Mouse (Mus musculus): ENCODE measurements around the gene Gm28374. TPM values are rescaled to one million over a fixed set of nuclear protein-coding genes. Genes with fewer than 3 reads are reported as not detected.

Gm28374 gene
- total and polyA plus RNA-seq, 3 experiments: not detected

GRCm38 (mm10) chr19:6084478-6085248 lies 2.6 kb upstream of the Gm28374 start, which contains the start of the genes Zfpl1 and Cdca5:
Zfpl1 (minus strand) TSS chr19:6084956.
Cdca5 (plus strand) TSS chr19:6084983.
- Histone ChIP-seq H3K9ac (ENCODE audit: low read depth, low read length) (peak within 1 kb of the TSS; percentile 48), H3K36me3 (ENCODE audit: control insufficient read depth, insufficient read depth, low read length) (no peaks in the 10 kb centered on the region), H3K27me3 (ENCODE audit: control insufficient read depth, insufficient read depth, low read length) (no peaks in the 10 kb centered on the region), H3K4me3 (peak within 1 kb of the TSS; percentile 62), H3K4me1 (ENCODE audit: control insufficient read depth, insufficient read depth, low read length) (peaks cover 4% of the 10 kb centered on the region), H3K79me2 (replicated peaks; ENCODE audit: control insufficient read depth, insufficient read depth, low read length) (0 out of 2 replicates have a peak, but pooled peaks cover 2% of the 10 kb centered on the region), H3K27ac (peak within 1 kb of the TSS; percentile 70)
- intact Hi-C loops (cut with DNase I): loop anchor here (1.0 to 10.0 kb wide), 3 partner anchors 26 to 250 kb away; partner anchors contain the start of genes Men1 and Sac3d1
- WGBS: under 1% methylated on average over 58 of the region's 58 CpGs
- peak; percentile 97 for DNase-seq
- TF ChIP-seq CTCF (IDR thresholded peaks at IDR 0.05): peak; percentile 15
- peak; percentile 74; the same call in 1 of the 2 replicates for TF ChIP-seq POLR2A (IDR thresholded peaks at IDR 0.05; ENCODE audit: insufficient read depth, low read depth, low read length)
- peak; percentile 94 for TF ChIP-seq EP300 (IDR thresholded peaks at IDR 0.05; ENCODE audit: insufficient read depth, low read depth, low read length)

- H3K9ac ChIP-seq (ENCODE audit: low read depth, low read length): no peak within 1 kb of the TSS
- WGBS: 84% methylated on average over 12 of the region's 12 CpGs
- intact Hi-C loops (cut with DNase I): loop anchor here (10.0 kb wide), 1 partner anchor 255 kb away; the partner anchor contains the start of gene Men1
Observed at GRCm38 (mm10) chr19:6079983-6080480, 2.0 kb downstream of the Gm28374 start, which contains the start of gene Tmem262. Tmem262 (plus strand) TSS chr19:6080033.

GRCm38 (mm10) chr19:6076564-6077393 lies 5.3 kb downstream of the Gm28374 start, which contains the start of gene Vps51:
Vps51 (minus strand) TSS chr19:6077231.
- Histone ChIP-seq H3K36me3 (ENCODE audit: control insufficient read depth, insufficient read depth, low read length) (no peaks in the 10 kb centered on the region), H3K27ac (peak within 1 kb of the TSS; percentile 84)
- intact Hi-C loops (cut with DNase I): loop anchor here (1.0 kb wide), 1 partner anchor 15 kb away; the partner anchor contains the start of gene Znhit2

More at GRCm38 (mm10) chr19:6079983-6080480, 2.0 kb downstream of the Gm28374 start, which contains the start of gene Tmem262:
- no peaks in the 10 kb centered on the region for H3K27me3 ChIP-seq (ENCODE audit: control insufficient read depth, insufficient read depth, low read length)
- no peak for TF ChIP-seq EP300 (IDR thresholded peaks at IDR 0.05; ENCODE audit: insufficient read depth, low read depth, low read length)
- TF ChIP-seq POLR2A (IDR thresholded peaks at IDR 0.05; ENCODE audit: insufficient read depth, low read depth, low read length): no peak
- no peak for DNase-seq
- H3K79me2 ChIP-seq (replicated peaks; ENCODE audit: control insufficient read depth, insufficient read depth, low read length): 0 out of 2 replicates have a peak, but pooled peaks cover 2% of the 10 kb centered on the region
- H3K4me3 ChIP-seq: no peak within 1 kb of the TSS
- no peaks in the 10 kb centered on the region for H3K36me3 ChIP-seq (ENCODE audit: control insufficient read depth, insufficient read depth, low read length)
- H3K4me1 ChIP-seq (ENCODE audit: control insufficient read depth, insufficient read depth, low read length): peaks cover 7% of the 10 kb centered on the region
- no peak within 1 kb of the TSS for H3K27ac ChIP-seq

GRCm38 (mm10) chr19:6073889-6074288 lies 8.2 kb downstream of the Gm28374 start:
- Histone ChIP-seq H3K79me2 (replicated peaks; ENCODE audit: control insufficient read depth, insufficient read depth, low read length) (0 out of 2 replicates have a peak, but pooled peaks cover 1% of the 10 kb centered on the region), H3K4me1 (ENCODE audit: control insufficient read depth, insufficient read depth, low read length) (peaks cover 4% of the 10 kb centered on the region), H3K9ac (ENCODE audit: low read depth, low read length) (no peak overlapping the region), H3K27ac (no peak overlapping the region), H3K4me3 (no peak overlapping the region), H3K27me3 (ENCODE audit: control insufficient read depth, insufficient read depth, low read length) (no peaks in the 10 kb centered on the region), H3K36me3 (ENCODE audit: control insufficient read depth, insufficient read depth, low read length) (no peaks in the 10 kb centered on the region)
- 92% methylated on average over 5 of the region's 5 CpGs for WGBS
- intact Hi-C loops (cut with DNase I): no loop called here
- no peak for TF ChIP-seq EP300 (IDR thresholded peaks at IDR 0.05; ENCODE audit: insufficient read depth, low read depth, low read length)
- TF ChIP-seq CTCF (IDR thresholded peaks at IDR 0.05): no peak
- no peak for TF ChIP-seq POLR2A (IDR thresholded peaks at IDR 0.05; ENCODE audit: insufficient read depth, low read depth, low read length)
- no peak for DNase-seq

More at GRCm38 (mm10) chr19:6076564-6077393, 5.3 kb downstream of the Gm28374 start, which contains the start of gene Vps51:
- peak; percentile 74 for TF ChIP-seq POLR2A (IDR thresholded peaks at IDR 0.05; ENCODE audit: insufficient read depth, low read depth, low read length)
- TF ChIP-seq EP300 (IDR thresholded peaks at IDR 0.05; ENCODE audit: insufficient read depth, low read depth, low read length): peak; percentile 82
- no peak for TF ChIP-seq CTCF (IDR thresholded peaks at IDR 0.05)
- under 1% methylated on average over 33 of the region's 33 CpGs for WGBS
- peaks cover 4% of the 10 kb centered on the region for H3K4me1 ChIP-seq (ENCODE audit: control insufficient read depth, insufficient read depth, low read length)
- peak; percentile 88 for DNase-seq
- 0 out of 2 replicates have a peak, but pooled peaks cover 1% of the 10 kb centered on the region for H3K79me2 ChIP-seq (replicated peaks; ENCODE audit: control insufficient read depth, insufficient read depth, low read length)
- H3K9ac ChIP-seq (ENCODE audit: low read depth, low read length): peak within 1 kb of the TSS; percentile 76
- H3K27me3 ChIP-seq (ENCODE audit: control insufficient read depth, insufficient read depth, low read length): no peaks in the 10 kb centered on the region
- peak within 1 kb of the TSS; percentile 94 for H3K4me3 ChIP-seq

DNA sequence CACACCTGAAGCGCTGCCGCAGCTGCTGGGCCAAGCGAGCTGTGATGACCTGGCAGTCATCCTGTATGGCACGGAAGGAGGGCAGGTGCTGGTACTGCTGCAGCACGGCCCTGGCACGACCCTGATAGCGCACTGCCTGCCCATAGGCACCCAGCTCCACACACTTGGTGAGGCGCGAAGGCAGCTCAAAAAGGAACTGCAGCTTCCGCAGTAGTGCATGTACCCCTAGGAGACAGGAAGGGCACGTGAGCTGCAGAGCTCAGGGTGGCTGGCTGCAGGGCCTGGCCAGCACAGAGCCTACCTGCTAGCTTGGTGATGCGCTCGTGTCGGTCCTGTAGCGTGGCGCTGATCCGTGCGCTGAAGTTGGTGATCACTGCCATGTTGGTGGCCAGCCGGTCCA lies 10.8 kb downstream of the Gm28374 start:
- no peak for DNase-seq
- TF ChIP-seq EP300 (IDR thresholded peaks at IDR 0.05; ENCODE audit: insufficient read depth, low read depth, low read length) (no peak), POLR2A (IDR thresholded peaks at IDR 0.05; ENCODE audit: insufficient read depth, low read depth, low read length) (no peak), CTCF (IDR thresholded peaks at IDR 0.05) (no peak)
- Histone ChIP-seq H3K27me3 (ENCODE audit: control insufficient read depth, insufficient read depth, low read length) (no peaks in the 10 kb centered on the region), H3K36me3 (ENCODE audit: control insufficient read depth, insufficient read depth, low read length) (no peaks in the 10 kb centered on the region), H3K4me3 (no peak overlapping the region), H3K27ac (no peak overlapping the region), H3K9ac (ENCODE audit: low read depth, low read length) (no peak overlapping the region), H3K4me1 (ENCODE audit: control insufficient read depth, insufficient read depth, low read length) (peaks cover 1% of the 10 kb centered on the region), H3K79me2 (replicated peaks; ENCODE audit: control insufficient read depth, insufficient read depth, low read length) (0 out of 2 replicates have a peak, but pooled peaks cover 1% of the 10 kb centered on the region)
- intact Hi-C loops (cut with DNase I): no loop called here
- 91% methylated on average over 19 of the region's 19 CpGs for WGBS

Data from heart, adult 2 months (tissue).